Mouse (Mus musculus): ENCODE results near the gene Irf2bpl. TPM values are rescaled to one million over a fixed set of nuclear protein-coding genes. Genes with fewer than 3 reads are reported as not detected.
A peak's percentile ranks its signal among the peaks of the same experiment; 100 is the strongest.

The Irf2bpl gene
- polyA plus RNA-seq, 1 experiment from 2014 or later, result 55.7 TPM

DNA sequence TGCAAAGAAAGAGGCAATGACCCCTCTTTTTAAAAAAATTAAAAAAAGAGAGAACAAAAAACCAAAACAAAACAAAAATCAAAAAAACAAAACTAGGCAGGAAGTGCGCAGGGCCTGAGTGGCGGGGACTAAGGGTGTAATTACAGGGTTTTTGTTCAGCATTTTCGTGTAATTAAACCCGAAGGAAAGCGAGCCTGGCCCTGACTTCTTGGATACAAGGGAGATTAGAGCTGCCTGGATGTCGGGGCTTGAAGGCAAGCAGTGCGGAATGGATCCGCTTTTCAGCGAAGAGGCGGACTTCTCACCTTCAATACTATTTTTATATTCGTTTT lies 6.8 kb upstream of the Irf2bpl start:
- H3K27me3 ChIP-seq, result no peaks in the 10 kb centered on the region
- WGBS, result 3% methylated on average over 11 of the region's 11 CpGs
- peak overlapping the region; percentile 65 for H3K4me2 ChIP-seq
- H3K9me3 ChIP-seq, result no peaks in the 10 kb centered on the region
- no peak for ATAC-seq (ENCODE audit: insufficient number of reproducible peaks, insufficient read depth, low FRiP score, low TSS enrichment, low read depth)
- H3K9ac ChIP-seq (replicated peaks), result peak overlapping the region; percentile 53
- H3K4me1 ChIP-seq (replicated peaks), result peaks cover 92% of the 10 kb centered on the region
- peak overlapping the region; percentile 39 for H3K4me3 ChIP-seq (replicated peaks)
- H3K27ac ChIP-seq, result peak overlapping the region; percentile 99
- H3K36me3 ChIP-seq, result no peaks in the 10 kb centered on the region

DNA sequence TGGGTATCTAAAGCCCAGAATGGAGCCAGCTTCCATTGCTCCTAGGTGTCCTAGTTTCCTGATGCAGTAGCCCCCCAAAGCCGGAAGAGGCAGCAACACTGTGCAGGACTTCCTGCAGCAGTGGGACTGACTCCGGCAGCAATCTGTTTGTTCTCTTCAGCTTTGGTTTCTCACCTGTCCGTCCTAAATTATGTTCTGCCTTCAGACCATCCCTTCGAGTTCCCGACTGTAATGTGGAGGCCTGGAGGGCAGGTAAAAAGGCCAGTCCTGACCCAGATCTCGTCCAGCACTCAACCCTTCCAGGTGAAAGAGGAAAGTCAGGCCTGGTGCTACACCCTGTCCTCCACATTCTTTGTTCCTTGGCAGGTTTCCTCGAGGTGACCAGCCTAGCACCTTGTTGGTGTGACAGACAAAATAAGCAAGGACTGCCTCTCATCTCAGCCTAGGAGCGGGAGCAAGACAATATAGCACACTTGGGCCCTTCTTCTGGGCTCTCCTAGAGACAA lies 6.3 kb upstream of the Irf2bpl start:
- Histone ChIP-seq H3K4me2 (peak overlapping the region; percentile 65), H3K9me3 (no peaks in the 10 kb centered on the region), H3K4me1 (replicated peaks) (peaks cover 91% of the 10 kb centered on the region), H3K36me3 (no peaks in the 10 kb centered on the region), H3K9ac (replicated peaks) (0 out of 2 replicates have a peak overlapping the region, but pooled peaks have one; percentile 18), H3K27ac (peak overlapping the region; percentile 99), H3K4me3 (replicated peaks) (no peak overlapping the region), H3K27me3 (no peaks in the 10 kb centered on the region)
- ATAC-seq (ENCODE audit: insufficient number of reproducible peaks, insufficient read depth, low FRiP score, low TSS enrichment, low read depth), result no peak
- WGBS, result 18% methylated on average over 8 of the region's 8 CpGs

DNA sequence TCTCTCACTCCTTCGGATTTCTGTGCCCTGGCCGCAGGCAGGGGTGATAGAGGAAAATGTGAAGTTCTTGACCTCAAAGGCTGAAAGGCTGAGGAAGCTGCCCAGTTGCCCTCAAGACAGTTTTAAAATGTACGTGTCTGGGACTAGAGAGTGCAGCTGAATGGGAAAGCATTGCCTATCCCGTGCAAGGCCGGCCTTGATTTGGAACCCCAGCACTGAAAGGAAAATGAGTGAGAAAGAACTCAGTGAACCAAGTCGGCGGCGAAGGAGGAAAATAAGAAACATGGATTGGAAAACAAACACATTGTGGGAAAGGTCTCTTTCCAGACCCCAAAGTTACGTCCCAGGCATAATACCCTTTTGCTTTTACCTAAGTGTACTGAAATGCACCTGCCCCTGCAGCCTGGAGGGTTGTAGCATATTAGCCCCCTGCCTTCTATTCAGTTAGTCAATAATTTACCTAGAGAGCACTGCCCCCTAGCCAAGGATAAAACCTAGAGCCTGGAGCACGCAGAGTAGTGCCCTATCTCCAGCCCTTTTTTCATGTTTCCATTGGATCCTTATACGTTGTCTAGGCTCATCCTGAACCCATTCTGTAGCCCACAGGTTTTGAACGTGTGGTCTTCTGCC lies 5.6 kb upstream of the Irf2bpl start:
- no peak for ATAC-seq (ENCODE audit: insufficient number of reproducible peaks, insufficient read depth, low FRiP score, low TSS enrichment, low read depth)
- Histone ChIP-seq H3K36me3 (no peaks in the 10 kb centered on the region), H3K9me3 (no peaks in the 10 kb centered on the region), H3K4me2 (0 out of 2 replicates have a peak overlapping the region, but pooled peaks have one; percentile 65), H3K27me3 (no peaks in the 10 kb centered on the region), H3K9ac (replicated peaks) (no peak overlapping the region), H3K4me3 (replicated peaks) (no peak overlapping the region), H3K4me1 (replicated peaks) (peaks cover 91% of the 10 kb centered on the region), H3K27ac (peak overlapping the region; percentile 99)
- WGBS, result 69% methylated on average over 12 of the region's 12 CpGs

DNA sequence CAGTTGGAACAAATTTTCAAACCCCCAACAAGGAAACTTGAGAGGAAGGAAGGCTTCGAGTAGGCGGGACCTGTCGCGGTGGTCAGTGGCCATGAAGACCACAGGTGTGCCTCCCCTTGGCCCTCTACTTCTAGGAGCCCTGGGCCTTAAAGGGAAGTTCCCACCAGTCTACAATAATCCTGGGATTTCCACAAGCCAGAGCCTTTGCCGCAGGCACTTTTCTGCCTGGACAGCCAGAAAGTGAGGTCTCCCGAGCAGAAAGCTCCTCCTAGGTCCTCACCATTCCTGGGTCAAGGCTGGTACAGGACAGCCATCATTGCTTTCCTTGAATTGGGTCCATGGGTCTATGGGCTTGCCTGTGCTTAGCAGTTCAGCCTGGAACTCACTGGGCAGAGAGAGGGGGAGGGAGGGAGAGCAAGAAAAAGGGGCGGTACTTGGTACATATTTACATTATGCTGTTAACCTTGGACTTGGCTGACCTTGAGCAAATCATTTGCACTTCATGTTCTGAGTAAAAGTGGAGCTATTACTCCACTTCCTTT lies 4.6 kb upstream of the Irf2bpl start:
- H3K27ac ChIP-seq, result peak overlapping the region; percentile 92
- H3K36me3 ChIP-seq, result no peaks in the 10 kb centered on the region
- no peaks in the 10 kb centered on the region for H3K27me3 ChIP-seq
- no peak for ATAC-seq (ENCODE audit: insufficient number of reproducible peaks, insufficient read depth, low FRiP score, low TSS enrichment, low read depth)
- H3K9ac ChIP-seq (replicated peaks), result peak overlapping the region; percentile 44
- peak overlapping the region; percentile 32; the same call in 1 of the 2 replicates for H3K4me3 ChIP-seq (replicated peaks)
- H3K4me2 ChIP-seq, result peak overlapping the region; percentile 61
- H3K9me3 ChIP-seq, result no peaks in the 10 kb centered on the region
- peaks cover 89% of the 10 kb centered on the region for H3K4me1 ChIP-seq (replicated peaks)
- WGBS, result 16% methylated on average over 7 of the region's 7 CpGs

DNA sequence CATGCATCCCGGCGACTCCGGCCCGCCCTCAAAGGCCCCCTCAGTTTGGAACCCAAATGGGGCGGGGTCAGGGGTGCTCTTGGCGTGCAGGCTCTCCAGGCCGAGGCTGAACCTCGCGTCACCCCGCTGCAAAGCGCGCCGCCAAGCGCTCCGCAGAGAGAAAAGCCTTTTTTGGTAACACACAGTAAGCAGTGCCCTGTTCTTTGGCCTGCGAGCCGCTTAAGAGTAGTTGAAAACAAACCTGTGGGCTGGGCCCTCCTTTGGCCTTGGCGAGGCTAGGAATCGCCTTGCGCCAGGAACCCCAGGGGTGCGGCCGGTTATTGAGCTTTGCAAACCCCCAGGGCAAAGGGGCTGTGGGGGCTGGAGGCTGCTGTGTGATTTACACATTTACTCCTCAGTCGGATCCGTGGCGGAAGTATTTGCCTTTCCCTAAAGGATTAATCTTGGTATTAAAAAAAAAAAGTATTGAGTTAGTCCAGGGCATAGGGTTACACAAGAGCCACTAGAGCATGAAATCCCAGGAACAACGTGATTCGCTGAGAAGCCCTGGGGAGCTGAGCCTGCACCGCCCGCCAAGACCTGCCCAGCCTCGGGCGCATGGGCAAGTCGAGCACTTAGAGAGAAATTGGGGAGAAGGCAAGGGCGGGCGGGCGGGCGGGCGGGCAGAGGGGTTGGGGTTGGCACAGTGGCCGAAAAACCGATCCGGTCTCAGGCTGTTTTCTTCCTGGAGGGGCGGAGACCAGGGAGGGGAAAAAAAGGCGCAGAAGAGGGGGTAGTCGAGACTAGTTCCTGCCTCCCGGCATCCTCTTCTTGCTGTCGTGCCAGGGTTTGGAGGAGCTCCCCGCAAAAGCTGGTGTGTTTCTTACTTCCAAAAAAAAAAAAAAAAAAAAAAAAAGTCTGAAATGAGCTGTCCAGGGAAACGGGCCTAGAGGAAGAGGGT lies 3.8 kb upstream of the Irf2bpl start:
- peak overlapping the region; percentile 51 for H3K9ac ChIP-seq (replicated peaks)
- H3K9me3 ChIP-seq, result no peaks in the 10 kb centered on the region
- H3K4me2 ChIP-seq, result peak overlapping the region; percentile 61
- H3K4me1 ChIP-seq (replicated peaks), result peaks cover 82% of the 10 kb centered on the region
- H3K36me3 ChIP-seq, result no peaks in the 10 kb centered on the region
- WGBS, result under 1% methylated on average over 41 of the region's 47 CpGs
- peak overlapping the region; percentile 92 for H3K27ac ChIP-seq
- peak overlapping the region; percentile 32 for H3K4me3 ChIP-seq (replicated peaks)
- H3K27me3 ChIP-seq, result no peaks in the 10 kb centered on the region
- no peak for ATAC-seq (ENCODE audit: insufficient number of reproducible peaks, insufficient read depth, low FRiP score, low TSS enrichment, low read depth)

DNA sequence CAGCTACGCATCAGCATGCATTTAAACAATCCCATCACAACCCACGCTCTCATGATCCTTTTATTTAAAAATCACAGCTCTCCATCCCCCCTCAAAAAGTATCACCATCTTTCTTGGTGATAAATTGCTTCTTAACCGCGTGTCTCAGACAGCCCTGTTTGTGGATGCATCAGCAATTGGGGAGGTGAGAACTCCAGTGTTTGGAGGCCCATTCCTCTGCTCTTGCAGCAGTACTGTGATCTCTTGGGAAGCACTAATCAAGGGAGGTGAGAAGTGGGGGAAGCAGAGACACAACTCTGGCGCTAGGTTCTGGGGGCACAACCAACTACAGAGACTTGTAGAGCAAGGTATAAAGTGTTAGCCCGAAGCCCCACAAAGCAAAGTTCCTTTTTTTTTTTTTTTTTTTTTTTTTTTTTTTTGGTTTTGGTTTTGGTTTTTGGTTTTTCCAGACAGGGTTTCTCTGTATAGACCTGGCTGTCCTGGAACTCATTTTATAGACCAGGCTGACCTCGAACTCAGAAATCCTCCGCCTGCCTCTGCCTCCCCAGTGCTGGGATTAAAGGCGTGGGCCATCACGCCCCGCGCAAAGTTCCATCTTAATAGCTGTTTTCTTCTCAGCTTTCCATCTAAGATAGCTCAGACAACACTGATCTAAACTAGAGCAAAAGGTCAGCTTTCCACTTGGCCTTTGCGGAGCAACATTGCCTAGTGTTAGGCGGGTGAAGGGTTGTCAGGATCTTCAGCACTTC lies 3.0 kb upstream of the Irf2bpl start:
- WGBS, result 31% methylated on average over 14 of the region's 14 CpGs
- no peak for ATAC-seq (ENCODE audit: insufficient number of reproducible peaks, insufficient read depth, low FRiP score, low TSS enrichment, low read depth)
- Histone ChIP-seq H3K27me3 (no peaks in the 10 kb centered on the region), H3K36me3 (no peaks in the 10 kb centered on the region), H3K4me2 (peak overlapping the region; percentile 61), H3K27ac (peak overlapping the region; percentile 92), H3K9me3 (no peaks in the 10 kb centered on the region), H3K4me3 (replicated peaks) (peak overlapping the region; percentile 32; the same call in 1 of the 2 replicates), H3K4me1 (replicated peaks) (peaks cover 76% of the 10 kb centered on the region), H3K9ac (replicated peaks) (peak overlapping the region; percentile 51)

DNA sequence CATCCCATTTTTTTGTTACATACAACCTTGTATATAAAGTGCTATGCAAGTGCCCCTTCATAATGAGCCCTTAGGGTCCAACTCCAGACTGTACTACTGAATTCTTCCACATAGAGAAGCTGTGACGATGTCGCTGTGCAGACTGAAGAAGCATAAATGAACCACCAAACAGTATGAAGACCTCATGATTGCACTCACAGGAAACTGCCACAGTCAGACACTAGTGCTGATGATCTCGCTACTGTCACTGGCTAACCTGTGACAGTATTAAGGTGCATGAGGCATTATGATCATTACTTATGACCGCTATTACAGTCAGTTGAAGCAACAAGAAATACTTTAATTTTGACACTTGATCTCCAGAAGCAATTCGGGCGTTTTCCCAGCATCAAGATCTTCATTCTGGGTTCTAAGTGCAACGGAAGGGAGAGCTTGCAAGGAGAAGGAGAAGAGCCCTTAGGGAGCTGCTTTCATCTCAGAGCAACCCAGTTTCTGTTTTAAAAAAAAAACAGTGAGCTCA lies 1.9 kb upstream of the Irf2bpl start:
- ATAC-seq (ENCODE audit: insufficient number of reproducible peaks, insufficient read depth, low FRiP score, low TSS enrichment, low read depth), result no peak
- Histone ChIP-seq H3K27me3 (no peaks in the 10 kb centered on the region), H3K9ac (replicated peaks) (no peak overlapping the region), H3K27ac (no peak overlapping the region), H3K4me1 (replicated peaks) (peaks cover 76% of the 10 kb centered on the region), H3K4me3 (replicated peaks) (no peak overlapping the region), H3K36me3 (peaks cover 5% of the 10 kb centered on the region; the same call in 1 of the 2 replicates), H3K9me3 (no peaks in the 10 kb centered on the region), H3K4me2 (no peak overlapping the region)
- WGBS, result 63% methylated on average over 7 of the region's 7 CpGs

DNA sequence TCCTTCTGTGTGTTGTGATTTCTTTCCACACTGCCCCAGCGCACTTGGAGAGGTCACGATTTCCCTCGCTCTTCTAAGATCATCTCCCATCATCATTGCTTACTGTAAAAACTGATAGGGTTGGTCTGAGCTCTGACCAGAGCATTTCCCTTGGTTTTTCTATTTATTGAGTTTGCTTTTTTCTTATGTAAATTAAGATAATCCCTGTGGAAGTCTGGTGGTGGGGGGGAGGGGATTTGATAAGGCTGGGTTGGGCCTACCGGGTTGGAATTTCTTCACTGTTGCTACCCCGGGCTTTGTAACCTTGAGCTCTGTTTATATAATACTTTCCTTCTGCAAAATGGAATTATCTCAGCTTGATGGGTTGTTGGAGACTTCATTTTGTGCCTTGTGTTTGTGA lies 1.1 kb upstream of the Irf2bpl start:
- H3K9me3 ChIP-seq, result no peaks in the 10 kb centered on the region
- peak overlapping the region; percentile 99; the same call in 1 of the 2 replicates for H3K27ac ChIP-seq
- peak overlapping the region; percentile 98 for H3K4me2 ChIP-seq
- no peak overlapping the region for H3K4me3 ChIP-seq (replicated peaks)
- no peak for ATAC-seq (ENCODE audit: insufficient number of reproducible peaks, insufficient read depth, low FRiP score, low TSS enrichment, low read depth)
- H3K4me1 ChIP-seq (replicated peaks), result peaks cover 69% of the 10 kb centered on the region
- peaks cover 5% of the 10 kb centered on the region; the same call in 1 of the 2 replicates for H3K36me3 ChIP-seq
- WGBS, result 40% methylated on average over 5 of the region's 5 CpGs
- H3K9ac ChIP-seq (replicated peaks), result no peak overlapping the region
- no peaks in the 10 kb centered on the region for H3K27me3 ChIP-seq

- H3K36me3 ChIP-seq, result peaks cover 5% of the 10 kb centered on the region; the same call in 1 of the 2 replicates
- peak overlapping the region; percentile 98; the same call in 1 of the 2 replicates for H3K9ac ChIP-seq (replicated peaks)
- peak overlapping the region; percentile 77 for H3K4me3 ChIP-seq (replicated peaks)
- H3K4me2 ChIP-seq, result peak overlapping the region; percentile 98
- H3K9me3 ChIP-seq, result no peaks in the 10 kb centered on the region
- H3K27ac ChIP-seq, result peak overlapping the region; percentile 99
- no peak for ATAC-seq (ENCODE audit: insufficient number of reproducible peaks, insufficient read depth, low FRiP score, low TSS enrichment, low read depth)
- WGBS, result 8% methylated on average over 6 of the region's 6 CpGs
- no peaks in the 10 kb centered on the region for H3K27me3 ChIP-seq
- H3K4me1 ChIP-seq (replicated peaks), result peaks cover 68% of the 10 kb centered on the region
Measured at GRCm38 (mm10) chr12:86885336-86885735, 738 bp upstream of the Irf2bpl start.
